Mouse (Mus musculus) spleen, adult 2 months (tissue): ENCODE data around the gene Rmi2. TPM values are rescaled to one million over a fixed set of nuclear protein-coding genes. Genes with fewer than 3 reads are reported as not detected.

Experiments used
- DNase-seq, 2 experiments: peaks; one replicate each; pipeline versions ENCODE4 v3.0.0 to v3.0.0-alpha.2; 2012 to 2021; ENCODE audit warnings: low spot score in 2 of 2, low read depth in 1 of 2
- H3K27ac ChIP-seq: fragments of 200-500 bp; 2 replicates; pipeline ENCODE4 v1.5.1; 2012; ENCODE audit warnings: low read length, inconsistent platforms; ENCODE audit not compliant: insufficient read depth
- H3K27me3 ChIP-seq: fragments of 200-500 bp; 2 replicates; pipeline ENCODE4 v1.6.1; 2012; ENCODE audit warnings: mild to moderate bottlenecking, moderate library complexity, low read length, inconsistent platforms; ENCODE audit not compliant: control insufficient read depth, insufficient read depth
- H3K36me3 ChIP-seq: fragments of 200-500 bp; 2 replicates; pipeline ENCODE4 v1.6.1; 2012; ENCODE audit warnings: mild to moderate bottlenecking, low read length, inconsistent platforms; ENCODE audit not compliant: control insufficient read depth, insufficient read depth
- H3K4me1 ChIP-seq: fragments of 200-500 bp; 2 replicates; pipeline ENCODE4 v1.6.1; 2011; ENCODE audit warnings: inconsistent platforms; ENCODE audit not compliant: control insufficient read depth, insufficient read depth, insufficient read length
- H3K4me3 ChIP-seq: fragments of 200-500 bp; 2 replicates; pipeline ENCODE4 v1.5.1; 2011; ENCODE audit warnings: mild to moderate bottlenecking, inconsistent platforms; ENCODE audit not compliant: insufficient read depth, insufficient read length; ENCODE audit errors: extremely low read depth
- CTCF ChIP-seq: fragments of 200-500 bp; IDR thresholded peaks from 2 replicates; pipeline ENCODE4 v1.5.1; 2011; ENCODE audit warnings: mild to moderate bottlenecking, inconsistent platforms; ENCODE audit not compliant: insufficient read depth, insufficient read length, insufficient replicate concordance; ENCODE audit errors: extremely low read depth
- POLR2A ChIP-seq: fragments of 200-500 bp; IDR thresholded peaks from 2 replicates; pipeline ENCODE4 v1.6.1; 2011; ENCODE audit warnings: low read depth, low read length, inconsistent platforms
- WGBS: fragments of 180-500 bp; shearing (Covaris S2); methylation state at CpG from one replicate; pipeline ENCODE4 v1.1.7; 2018; 5-methylcytosine and 5-hydroxymethylcytosine counted together
- polyA plus RNA-seq: library from polyadenylated mRNA; depleted of rRNA; stranded (reverse); fragments of >200 nt; gene quantifications from 2 replicates; pipeline ENCODE4 v1.2.3, GENCODE M21; 2012

Gene Rmi2
- polyA plus RNA-seq, 1 experiment: 1.9 TPM

GRCm38 (mm10) chr16:10813726-10814125 is 21.1 kb upstream of the Rmi2 start:
- DNase-seq: no peak
- TF ChIP-seq POLR2A (no peak), CTCF (no peak)
- Histone ChIP-seq H3K4me3 (no peak overlapping the region), H3K27ac (no peak overlapping the region), H3K4me1 (peaks cover 19% of the 10 kb centered on the region; the same call in 1 of the 2 replicates), H3K36me3 (no peaks in the 10 kb centered on the region), H3K27me3 (no peaks in the 10 kb centered on the region)
- WGBS: 52% methylated on average over 4 of the region's 4 CpGs

- DNase-seq: no peak
- Histone ChIP-seq H3K4me3 (no peak overlapping the region), H3K36me3 (no peaks in the 10 kb centered on the region), H3K27me3 (no peaks in the 10 kb centered on the region), H3K27ac (no peak overlapping the region), H3K4me1 (peaks cover 19% of the 10 kb centered on the region; the same call in 1 of the 2 replicates)
- WGBS: 45% methylated on average over 4 of the region's 4 CpGs
- no peak for TF ChIP-seq CTCF
- TF ChIP-seq POLR2A: no peak
Measured at GRCm38 (mm10) chr16:10814864-10815263, 20.0 kb upstream of the Rmi2 start.

- 36% methylated on average over 4 of the region's 4 CpGs for WGBS
- no peaks in the 10 kb centered on the region for H3K36me3 ChIP-seq
- H3K4me3 ChIP-seq: no peak overlapping the region
- TF ChIP-seq POLR2A (no peak), CTCF (no peak)
- H3K4me1 ChIP-seq: peaks cover 22% of the 10 kb centered on the region; the same call in 1 of the 2 replicates
- no peaks in the 10 kb centered on the region for H3K27me3 ChIP-seq
- no peak overlapping the region for H3K27ac ChIP-seq
- DNase-seq: no peak
Measured at GRCm38 (mm10) chr16:10818579-10819135, 16.2 kb upstream of the Rmi2 start.

GRCm38 (mm10) chr16:10819966-10820365 is 14.9 kb upstream of the Rmi2 start:
- no peak overlapping the region for H3K4me3 ChIP-seq
- no peak overlapping the region for H3K27ac ChIP-seq
- no peak for TF ChIP-seq CTCF
- no peak for TF ChIP-seq POLR2A
- no peak for DNase-seq
- H3K36me3 ChIP-seq: no peaks in the 10 kb centered on the region
- 84% methylated on average over 3 of the region's 3 CpGs for WGBS
- peaks cover 16% of the 10 kb centered on the region; the same call in 1 of the 2 replicates for H3K4me1 ChIP-seq
- no peaks in the 10 kb centered on the region for H3K27me3 ChIP-seq

- Histone ChIP-seq H3K27me3 (no peaks in the 10 kb centered on the region), H3K4me1 (peaks cover 16% of the 10 kb centered on the region; the same call in 1 of the 2 replicates), H3K36me3 (no peaks in the 10 kb centered on the region), H3K4me3 (no peak overlapping the region), H3K27ac (no peak overlapping the region)
- WGBS: 68% methylated on average over 4 of the region's 4 CpGs
- no peak for DNase-seq
- TF ChIP-seq POLR2A: no peak
- TF ChIP-seq CTCF: no peak
Measured at GRCm38 (mm10) chr16:10821387-10821786, 13.5 kb upstream of the Rmi2 start.

- WGBS: 92% methylated on average over 1 of the region's 1 CpGs
- no peaks in the 10 kb centered on the region for H3K27me3 ChIP-seq
Measured at GRCm38 (mm10) chr16:10824536-10824935, 10.3 kb upstream of the Rmi2 start.

GRCm38 (mm10) chr16:10825840-10826239 is 9.0 kb upstream of the Rmi2 start:
- Histone ChIP-seq H3K27ac (no peak overlapping the region), H3K4me3 (no peak overlapping the region), H3K4me1 (peaks cover 13% of the 10 kb centered on the region; the same call in 1 of the 2 replicates), H3K27me3 (no peaks in the 10 kb centered on the region), H3K36me3 (no peaks in the 10 kb centered on the region)
- 94% methylated on average over 4 of the region's 4 CpGs for WGBS
- TF ChIP-seq POLR2A (no peak), CTCF (no peak)
- no peak for DNase-seq

More at GRCm38 (mm10) chr16:10824536-10824935, 10.3 kb upstream of the Rmi2 start:
- TF ChIP-seq CTCF (no peak), POLR2A (no peak)
- H3K4me1 ChIP-seq: peaks cover 14% of the 10 kb centered on the region; the same call in 1 of the 2 replicates
- no peak overlapping the region for H3K4me3 ChIP-seq
- H3K36me3 ChIP-seq: no peaks in the 10 kb centered on the region
- no peak for DNase-seq
- H3K27ac ChIP-seq: no peak overlapping the region
